Comparison of ENCODE assay signal across 10 mouse cellular contexts in the genomic region with DNA sequence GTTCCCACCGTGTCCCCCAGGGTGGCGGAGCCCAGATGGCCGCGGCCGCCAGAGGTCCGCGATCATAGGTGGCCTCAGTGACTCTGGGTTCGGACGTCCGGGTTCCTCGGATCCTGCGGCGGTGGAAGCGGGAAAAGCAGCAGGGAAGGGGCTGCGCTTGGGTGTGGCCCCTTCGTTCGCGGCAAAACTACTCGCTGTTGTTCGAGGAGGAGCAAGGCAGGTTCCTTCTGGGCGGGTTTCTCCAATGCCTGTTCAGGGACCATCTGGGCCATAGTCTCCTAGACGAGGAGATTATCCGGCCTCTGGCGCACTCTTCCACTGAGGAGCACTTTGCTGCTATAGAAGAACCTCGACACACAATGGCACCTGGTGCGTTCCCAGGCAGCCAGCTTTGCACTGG. TPM values are rescaled to one million over a fixed set of nuclear protein-coding genes. Genes with fewer than 3 reads are reported as not detected.
DNase-seq lines count a peak whose midpoint lies in the region; ATAC-seq lines count a peak whose summit lies in the region.
"Had no signal": no experiment of that assay in that cellular context is flagged by ENCODE, and none has a peak within 500 bp of the region (broad histone marks: within the 10 kb centered on the region; RNA-seq: fewer than 3 reads in every experiment).

No protein-coding gene starts in this region.

- H3K4me2 ChIP-seq in lung, embryonic 16.5 days (ENCODE audit: low read depth, low read length) = peak overlapping the region; percentile 22; the same call in 1 of the 2 replicates
- peak overlapping the region; percentile 47 for H3K4me2 ChIP-seq in intestine, embryonic 16.5 days (ENCODE audit: low read depth, low read length)
- H3K4me2 ChIP-seq in stomach, embryonic 15.5 days = peak overlapping the region; percentile 47

- H3K36me3 ChIP-seq in erythroblast, embryonic 14.5 days (ENCODE audit: control insufficient read depth) = no peaks in the 10 kb centered on the region
- H3K36me3 ChIP-seq in lung, embryonic 16.5 days (ENCODE audit: control insufficient read depth, insufficient read depth, low read length) = no peaks in the 10 kb centered on the region
- H3K36me3 ChIP-seq in intestine, embryonic 16.5 days (ENCODE audit: control insufficient read depth, insufficient read depth, low read length) = no peaks in the 10 kb centered on the region
- no peaks in the 10 kb centered on the region for H3K36me3 ChIP-seq in stomach, embryonic 15.5 days

- H3K4me1 ChIP-seq in erythroblast, embryonic 14.5 days (ENCODE audit: control insufficient read depth) = peaks cover 34% of the 10 kb centered on the region
- H3K4me1 ChIP-seq in lung, embryonic 16.5 days (replicated peaks; ENCODE audit: control insufficient read depth, insufficient read depth, low read length) = peaks cover 7% of the 10 kb centered on the region
- H3K4me1 ChIP-seq in intestine, embryonic 16.5 days (ENCODE audit: control insufficient read depth, insufficient read depth, low read length) = peaks cover 9% of the 10 kb centered on the region; the same call in 1 of the 2 replicates
- H3K4me1 ChIP-seq in stomach, embryonic 15.5 days = peaks cover 9% of the 10 kb centered on the region; the same call in 1 of the 2 replicates

- no peak for DNase-seq in lung, postnatal 4 days
- DNase-seq in layer of hippocampus, adult 8-10 months (ENCODE audit: low spot score in 2 of 2) = no peak
- DNase-seq in urinary bladder, adult 18-20 months (ENCODE audit: low spot score in 2 of 2) = no peak
- DNase-seq: cerebellum, adult 9-10 months; gastrocnemius, postnatal 10 days had no signal

- ATAC-seq in erythroblast, adult 5-6 weeks (replicated peaks; ENCODE audit: low FRiP score, poor library complexity, severe bottlenecking) = no peak
- no peak for ATAC-seq in lung, embryonic 16.5 days (ENCODE audit: low read depth)
- ATAC-seq in intestine, embryonic 16.5 days = no peak
- no peak for ATAC-seq in stomach, embryonic 15.5 days (ENCODE audit: insufficient read depth, low FRiP score, low read depth)

- under 1% methylated on average over 26 of the region's 26 CpGs for WGBS in lung, embryonic 16.5 days
- WGBS in intestine, embryonic 16.5 days = under 1% methylated on average over 26 of the region's 26 CpGs
- under 1% methylated on average over 26 of the region's 26 CpGs for WGBS in stomach, embryonic 15.5 days

- H3K9me3 ChIP-seq in erythroblast, embryonic 14.5 days (ENCODE audit: control insufficient read depth, low read length) = peaks cover 20% of the 10 kb centered on the region
- H3K9me3 ChIP-seq in lung, embryonic 16.5 days (ENCODE audit: control insufficient read depth, low read length) = 0 out of 2 replicates have a peak, but pooled peaks cover 2% of the 10 kb centered on the region
- no peaks in the 10 kb centered on the region for H3K9me3 ChIP-seq in intestine, embryonic 16.5 days (ENCODE audit: control insufficient read depth, low read length)
- H3K9me3 ChIP-seq in stomach, embryonic 15.5 days = no peaks in the 10 kb centered on the region

- peak overlapping the region; percentile 4 for H3K4me3 ChIP-seq in erythroblast, embryonic 14.5 days (replicated peaks)
- 0 out of 2 replicates have a peak overlapping the region, but pooled peaks have one; percentile 15 for H3K4me3 ChIP-seq in lung, embryonic 16.5 days (ENCODE audit: low read length)
- H3K4me3 ChIP-seq in intestine, embryonic 16.5 days (ENCODE audit: low read length) = peak overlapping the region; percentile 31
- H3K4me3 ChIP-seq in stomach, embryonic 15.5 days (replicated peaks) = peak overlapping the region; percentile 23

- no peak overlapping the region for H3K9ac ChIP-seq in lung, embryonic 16.5 days (ENCODE audit: low read length)
- H3K9ac ChIP-seq in intestine, embryonic 16.5 days (ENCODE audit: low read depth, low read length) = peak overlapping the region; percentile 29; the same call in 1 of the 2 replicates
- H3K9ac ChIP-seq in stomach, embryonic 15.5 days = no peak overlapping the region

- H3K27me3 ChIP-seq in erythroblast, embryonic 14.5 days (ENCODE audit: control insufficient read depth) = peaks cover 92% of the 10 kb centered on the region
- peaks cover 75% of the 10 kb centered on the region for H3K27me3 ChIP-seq in lung, embryonic 16.5 days (ENCODE audit: control insufficient read depth, insufficient read depth, low read depth, low read length)
- peaks cover 64% of the 10 kb centered on the region for H3K27me3 ChIP-seq in intestine, embryonic 16.5 days (replicated peaks; ENCODE audit: control insufficient read depth, insufficient read depth, low read length)
- H3K27me3 ChIP-seq in stomach, embryonic 15.5 days (replicated peaks) = peaks cover 77% of the 10 kb centered on the region

- no peak overlapping the region for H3K27ac ChIP-seq in lung, embryonic 16.5 days (ENCODE audit: low read length)
- no peak overlapping the region for H3K27ac ChIP-seq in intestine, embryonic 16.5 days (ENCODE audit: low read length)
- H3K27ac ChIP-seq in stomach, embryonic 15.5 days = no peak overlapping the region

RNA-seq across cellular contexts. Expression of a gene that starts 47.7 kb away (rescaled TPM):
- not detected in 2 replicates for polyA plus RNA-seq in erythroblast, embryonic 14.5 days (2012)
- total RNA-seq in erythroblast, adult 5-6 weeks (2015; ENCODE audit: low replicate concordance) = not detected in 2 replicates
- total RNA-seq in erythroblast, adult 5-6 weeks (2017; ENCODE audit: low replicate concordance) = not detected in 2 replicates
- polyA plus RNA-seq in lung, embryonic 16.5 days (2015; fragmentation: Nextera tagmentation; extraction: Ambion mirVana) = 0.30 and 0.34 TPM in 2 replicates
- 0.12 and 0.21 TPM in 2 replicates for polyA plus RNA-seq in intestine, embryonic 16.5 days (2015; fragmentation: Nextera tagmentation; extraction: Ambion mirVana)
- polyA plus RNA-seq in stomach, embryonic 15.5 days (2015; fragmentation: Nextera tagmentation; extraction: Ambion mirVana) = 0.28 and 0.37 TPM in 2 replicates
- not detected for total RNA-seq in layer of hippocampus, adult 8-10 months (2022)
- total RNA-seq: gastrocnemius, postnatal 10 days had no signal
